ENCODE assay signal across 7 mouse cellular contexts in the genomic region with DNA sequence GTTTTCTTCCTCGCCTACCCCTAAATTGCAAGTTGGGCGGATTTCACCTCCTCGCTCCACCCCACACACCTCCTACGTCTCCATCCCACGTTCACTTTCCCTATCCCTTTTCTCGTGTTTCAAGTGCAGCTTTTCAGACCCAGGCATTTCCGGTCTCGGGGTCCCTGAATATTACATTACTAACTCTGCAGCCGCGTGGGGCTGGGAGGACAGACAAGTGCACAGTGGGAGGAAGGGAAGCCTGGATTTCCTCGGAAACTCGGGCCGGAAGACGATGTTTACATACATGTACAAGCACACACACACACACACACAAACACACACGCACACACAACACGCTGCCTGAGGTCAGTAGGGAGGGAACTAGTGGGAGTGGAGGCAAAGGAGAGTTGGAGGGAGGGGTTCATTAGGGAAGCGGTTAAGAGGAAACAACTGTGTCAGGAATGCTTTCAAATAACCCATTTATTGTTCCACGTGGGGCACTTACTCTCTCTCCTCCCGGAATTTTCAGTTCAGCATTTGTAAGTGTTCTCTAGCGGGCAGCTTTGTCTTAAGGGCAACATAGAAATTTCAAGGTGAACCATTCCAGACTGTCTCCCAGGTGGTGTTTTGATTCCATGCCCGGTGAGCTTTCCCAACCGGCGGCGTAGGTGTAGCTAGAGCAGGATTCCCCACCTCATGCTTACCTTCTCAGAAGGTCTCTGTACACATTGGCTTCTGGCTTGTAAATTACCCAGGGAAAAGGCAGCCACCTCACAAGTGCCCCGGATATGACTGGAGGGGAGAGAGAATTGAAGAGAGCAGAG. TPM values are rescaled to one million over a fixed set of nuclear protein-coding genes. Genes with fewer than 3 reads are reported as not detected.
A peak's percentile ranks its signal among the peaks of the same experiment; 100 is the strongest.
DNase-seq lines count a peak whose midpoint lies in the region; ATAC-seq and TF ChIP-seq lines count a peak whose summit lies in the region.

No protein-coding gene starts in this region.

- 3% methylated on average over 25 of the region's 25 CpGs for WGBS in hindbrain, embryonic 12.5 days
- 1% methylated on average over 25 of the region's 25 CpGs for WGBS in limb, embryonic 14.5 days
- 3% methylated on average over 25 of the region's 25 CpGs for WGBS in midbrain, embryonic 13.5 days

- peaks cover 13% of the 10 kb centered on the region for H3K36me3 ChIP-seq in C2C12 (ENCODE audit: control insufficient read depth, insufficient read depth)
- H3K36me3 ChIP-seq in hindbrain, embryonic 12.5 days, result no peaks in the 10 kb centered on the region
- 0 out of 2 replicates have a peak, but pooled peaks cover 3% of the 10 kb centered on the region for H3K36me3 ChIP-seq in limb, embryonic 14.5 days (ENCODE audit: control insufficient read depth, insufficient read depth, low read length)
- no peaks in the 10 kb centered on the region for H3K36me3 ChIP-seq in midbrain, embryonic 13.5 days

- peak overlapping the region; percentile 91 for H3K9ac ChIP-seq in hindbrain, embryonic 12.5 days
- H3K9ac ChIP-seq in limb, embryonic 14.5 days (ENCODE audit: low read depth, low read length, severe bottlenecking), result peak overlapping the region; percentile 79
- peak overlapping the region; percentile 94 for H3K9ac ChIP-seq in midbrain, embryonic 13.5 days (replicated peaks)

- H3K79me3 ChIP-seq in C2C12 (ENCODE audit: low read depth), result peaks cover 51% of the 10 kb centered on the region

- no peak for TF ChIP-seq POLR2A in embryonic fibroblast, embryonic 13.5 days (IDR thresholded peaks at IDR 0.05; ENCODE audit: low read depth, low read length)
- TF ChIP-seq POLR2A in limb, embryonic 14.5 days (IDR thresholded peaks at IDR 0.05; ENCODE audit: borderline replicate concordance, extremely low read depth, insufficient read depth, insufficient read length), result no peak

- no peak overlapping the region for H3K27ac ChIP-seq in embryonic fibroblast, embryonic 13.5 days (ENCODE audit: insufficient read depth, low read length)
- peak overlapping the region; percentile 87 for H3K27ac ChIP-seq in hindbrain, embryonic 12.5 days
- peak overlapping the region; percentile 70 for H3K27ac ChIP-seq in limb, embryonic 14.5 days (replicated peaks; ENCODE audit: low read depth, low read length)
- peak overlapping the region; percentile 86 for H3K27ac ChIP-seq in midbrain, embryonic 13.5 days

- DNase-seq in ES-CJ7 (ENCODE audit: low read depth, low spot score), result peak; percentile 36
- no peak for DNase-seq in limb, embryonic 14.5 days (ENCODE audit: low spot score)
- peak; percentile 21 to 33 for DNase-seq in thymus, postnatal 10 days (ENCODE audit: low spot score in 2 of 2)

- peak overlapping the region; percentile 80 for H3ac ChIP-seq in C2C12 (ENCODE audit: control insufficient read depth, insufficient read length, low read depth)

- H3K79me2 ChIP-seq in C2C12 (ENCODE audit: control insufficient read depth, insufficient read depth), result peaks cover 59% of the 10 kb centered on the region

- TF ChIP-seq CTCF in C2C12 (IDR thresholded peaks at IDR 0.05; ENCODE audit: control insufficient read depth, insufficient read depth, insufficient read length), result no peak
- TF ChIP-seq CTCF in embryonic fibroblast, embryonic 13.5 days (IDR thresholded peaks at IDR 0.05; ENCODE audit: borderline replicate concordance, insufficient read depth, low read length), result no peak

- H3K4me3 ChIP-seq in C2C12 (ENCODE audit: insufficient read depth, poor library complexity, severe bottlenecking), result peak overlapping the region; percentile 90
- H3K4me3 ChIP-seq in embryonic fibroblast, embryonic 13.5 days (ENCODE audit: insufficient read depth, low read length), result peak overlapping the region; percentile 68
- H3K4me3 ChIP-seq in hindbrain, embryonic 12.5 days, result peak overlapping the region; percentile 84
- peak overlapping the region; percentile 93 for H3K4me3 ChIP-seq in limb, embryonic 14.5 days (replicated peaks; ENCODE audit: low read length)
- H3K4me3 ChIP-seq in midbrain, embryonic 13.5 days (replicated peaks), result peak overlapping the region; percentile 92

- H3K4me2 ChIP-seq in hindbrain, embryonic 12.5 days (replicated peaks), result peak overlapping the region; percentile 95
- H3K4me2 ChIP-seq in limb, embryonic 14.5 days (replicated peaks; ENCODE audit: low read depth, low read length, severe bottlenecking), result peak overlapping the region; percentile 91
- H3K4me2 ChIP-seq in midbrain, embryonic 13.5 days (replicated peaks), result peak overlapping the region; percentile 95

- no peaks in the 10 kb centered on the region for H3K4me1 ChIP-seq in embryonic fibroblast, embryonic 13.5 days (ENCODE audit: control insufficient read depth, insufficient read depth, low read length)
- peaks cover 39% of the 10 kb centered on the region for H3K4me1 ChIP-seq in hindbrain, embryonic 12.5 days
- peaks cover 21% of the 10 kb centered on the region for H3K4me1 ChIP-seq in limb, embryonic 14.5 days (ENCODE audit: control insufficient read depth, insufficient read depth, low read length)
- H3K4me1 ChIP-seq in midbrain, embryonic 13.5 days (replicated peaks), result peaks cover 50% of the 10 kb centered on the region

- no peaks in the 10 kb centered on the region for H3K27me3 ChIP-seq in C2C12 (ENCODE audit: control insufficient read depth, insufficient read depth, insufficient read length)
- no peaks in the 10 kb centered on the region for H3K27me3 ChIP-seq in hindbrain, embryonic 12.5 days
- no peaks in the 10 kb centered on the region for H3K27me3 ChIP-seq in limb, embryonic 14.5 days (ENCODE audit: control insufficient read depth, insufficient read depth, low read length)
- H3K27me3 ChIP-seq in midbrain, embryonic 13.5 days, result no peaks in the 10 kb centered on the region

- H3K9me3 ChIP-seq in hindbrain, embryonic 12.5 days (replicated peaks), result no peaks in the 10 kb centered on the region
- H3K9me3 ChIP-seq in limb, embryonic 14.5 days (ENCODE audit: control insufficient read depth, low read length), result no peaks in the 10 kb centered on the region
- no peaks in the 10 kb centered on the region for H3K9me3 ChIP-seq in midbrain, embryonic 13.5 days

- ATAC-seq in hindbrain, embryonic 12.5 days (ENCODE audit: low FRiP score), result no peak
- no peak for ATAC-seq in limb, embryonic 14.5 days (ENCODE audit: low FRiP score, low read depth)
- peak; percentile 5 for ATAC-seq in midbrain, embryonic 13.5 days

TF ChIP-seq in C2C12, 6 proteins besides CTCF, POLR2A, EP300 and RAD21:
- no peak for TF ChIP-seq CEBPB (IDR thresholded peaks at IDR 0.05; ENCODE audit: low read depth)
- TF ChIP-seq MYOG (IDR thresholded peaks at IDR 0.05; ENCODE audit: control insufficient read depth, extremely low read depth, insufficient read length), result no peak
- no peak for TF ChIP-seq MYOD1 (IDR thresholded peaks at IDR 0.05; ENCODE audit: control insufficient read depth, insufficient read length, low read depth)
- TF ChIP-seq USF1 (IDR thresholded peaks at IDR 0.05; ENCODE audit: low read depth), result no peak
- no peak for TF ChIP-seq FOSL1 (IDR thresholded peaks at IDR 0.05; ENCODE audit: insufficient read depth, low read length, poor library complexity, severe bottlenecking)
- no peak for TF ChIP-seq MAX (IDR thresholded peaks at IDR 0.05)

RNA-seq across cellular contexts. Expression of a gene that starts 1.0 kb away (rescaled TPM):
- polyA plus RNA-seq in C2C12 (2012; fragmentation: generic; extraction: Trizol), result 34.5 TPM
- polyA plus RNA-seq in embryonic fibroblast, embryonic 13.5 days (2011; ENCODE audit: insufficient read length, low read depth, missing spikeins), result 36.2 and 37.0 TPM in 2 replicates
- polyA plus RNA-seq in hindbrain, embryonic 12.5 days (2016; fragmentation: Nextera tagmentation; extraction: Ambion mirVana), result 17.3 and 19.1 TPM in 2 replicates
- 91.2 and 114 TPM in 2 replicates for polyA plus RNA-seq in limb, embryonic 14.5 days (2012; rRNA removed)
- 19.8 and 23.0 TPM in 2 replicates for polyA plus RNA-seq in limb, embryonic 14.5 days (2014; fragmentation: Nextera tagmentation; extraction: Ambion mirVana)
- 10.7 and 14.2 TPM in 2 replicates for polyA plus RNA-seq in midbrain, embryonic 13.5 days (2015; fragmentation: Nextera tagmentation; extraction: Ambion mirVana)

RNA-seq across cellular contexts. Expression of a gene that starts 23.8 kb away (rescaled TPM):
- polyA plus RNA-seq in C2C12 (2012; fragmentation: generic; extraction: Trizol), result 9.3 TPM
- 19.7 and 23.3 TPM in 2 replicates for polyA plus RNA-seq in embryonic fibroblast, embryonic 13.5 days (2011; ENCODE audit: insufficient read length, low read depth, missing spikeins)
- polyA plus RNA-seq in hindbrain, embryonic 12.5 days (2016; fragmentation: Nextera tagmentation; extraction: Ambion mirVana), result 7.2 and 7.8 TPM in 2 replicates
- 18.9 and 22.6 TPM in 2 replicates for polyA plus RNA-seq in limb, embryonic 14.5 days (2012; rRNA removed)
- 5.8 and 7.5 TPM in 2 replicates for polyA plus RNA-seq in limb, embryonic 14.5 days (2014; fragmentation: Nextera tagmentation; extraction: Ambion mirVana)
- 5.2 and 6.5 TPM in 2 replicates for polyA plus RNA-seq in midbrain, embryonic 13.5 days (2015; fragmentation: Nextera tagmentation; extraction: Ambion mirVana)

RNA-seq across cellular contexts. Expression of a gene that starts 30.9 kb away (rescaled TPM):
- not detected for polyA plus RNA-seq in C2C12 (2012; fragmentation: generic; extraction: Trizol)
- not detected in 2 replicates for polyA plus RNA-seq in embryonic fibroblast, embryonic 13.5 days (2011; ENCODE audit: insufficient read length, low read depth, missing spikeins)
- polyA plus RNA-seq in hindbrain, embryonic 12.5 days (2016; fragmentation: Nextera tagmentation; extraction: Ambion mirVana), result not detected in 2 replicates
- polyA plus RNA-seq in limb, embryonic 14.5 days (2012; rRNA removed), result 1.2 TPM in 1 of 2 replicates, not detected in the other
- polyA plus RNA-seq in limb, embryonic 14.5 days (2014; fragmentation: Nextera tagmentation; extraction: Ambion mirVana), result not detected in 2 replicates
- not detected in 2 replicates for polyA plus RNA-seq in midbrain, embryonic 13.5 days (2015; fragmentation: Nextera tagmentation; extraction: Ambion mirVana)

RNA-seq across cellular contexts. Expression of a gene that starts 38.5 kb away (rescaled TPM):
- polyA plus RNA-seq in C2C12 (2012; fragmentation: generic; extraction: Trizol), result 658 TPM
- 162 and 177 TPM in 2 replicates for polyA plus RNA-seq in embryonic fibroblast, embryonic 13.5 days (2011; ENCODE audit: insufficient read length, low read depth, missing spikeins)
- 679 and 744 TPM in 2 replicates for polyA plus RNA-seq in hindbrain, embryonic 12.5 days (2016; fragmentation: Nextera tagmentation; extraction: Ambion mirVana)
- 421 and 423 TPM in 2 replicates for polyA plus RNA-seq in limb, embryonic 14.5 days (2012; rRNA removed)
- 755 and 779 TPM in 2 replicates for polyA plus RNA-seq in limb, embryonic 14.5 days (2014; fragmentation: Nextera tagmentation; extraction: Ambion mirVana)
- 827 and 844 TPM in 2 replicates for polyA plus RNA-seq in midbrain, embryonic 13.5 days (2015; fragmentation: Nextera tagmentation; extraction: Ambion mirVana)

RNA-seq across cellular contexts. Expression of a gene that starts 44.7 kb away (rescaled TPM):
- not detected for polyA plus RNA-seq in C2C12 (2012; fragmentation: generic; extraction: Trizol)
- not detected in 2 replicates for polyA plus RNA-seq in embryonic fibroblast, embryonic 13.5 days (2011; ENCODE audit: insufficient read length, low read depth, missing spikeins)
- 0.36 TPM in 1 of 2 replicates, not detected in the other for polyA plus RNA-seq in hindbrain, embryonic 12.5 days (2016; fragmentation: Nextera tagmentation; extraction: Ambion mirVana)
- 0.24 and 0.36 TPM in 2 replicates for polyA plus RNA-seq in limb, embryonic 14.5 days (2012; rRNA removed)
- 0.54 and 0.73 TPM in 2 replicates for polyA plus RNA-seq in limb, embryonic 14.5 days (2014; fragmentation: Nextera tagmentation; extraction: Ambion mirVana)
- polyA plus RNA-seq in midbrain, embryonic 13.5 days (2015; fragmentation: Nextera tagmentation; extraction: Ambion mirVana), result 0.35 and 0.42 TPM in 2 replicates
